Mouse (Mus musculus) MEL (cell line): ENCODE results near the gene Tnip2.

ENCODE experiments used
- BHLHE40 ChIP-seq: IDR thresholded peaks from 2 replicates; pipeline ENCODE4 v1.6.1; 2012; ENCODE audit warnings: low read depth, mild to moderate bottlenecking, inconsistent platforms, low read length, improper control_type of control experiment, borderline replicate concordance
- CHD1 ChIP-seq: IDR thresholded peaks from 2 replicates; pipeline ENCODE4 v1.6.1; 2012; ENCODE audit warnings: low read depth, mild to moderate bottlenecking, inconsistent platforms, low read length, improper control_type of control experiment
- CTCF ChIP-seq, 3 experiments: IDR thresholded peaks in 2 of 3; conservative IDR thresholded peaks in 1 of 3; 2 replicates each; pipeline ENCODE4 v1.5.1; 2011 to 2012; ENCODE audit warnings: low read length in 3 of 3, low read depth in 2 of 3, mild to moderate bottlenecking in 2 of 3, improper control_type of control experiment in 1 of 3, inconsistent platforms in 1 of 3, mixed read lengths in 1 of 3, moderate library complexity in 1 of 3; ENCODE audit not compliant: control insufficient read depth in 1 of 3, insufficient read depth in 1 of 3, poor library complexity in 1 of 3, severe bottlenecking in 1 of 3
- EP300 ChIP-seq, 2 experiments: IDR thresholded peaks; 2 replicates each; pipeline ENCODE4 v1.6.1; 2011; ENCODE audit warnings: improper control_type of control experiment in 2 of 2, low read length in 2 of 2, low read depth in 1 of 2, mild to moderate bottlenecking in 1 of 2
- HCFC1 ChIP-seq: IDR thresholded peaks from 2 replicates; pipeline ENCODE4 v1.6.1; 2012; ENCODE audit warnings: low read depth, mild to moderate bottlenecking, inconsistent platforms, low read length, improper control_type of control experiment, moderate library complexity
- JUND ChIP-seq: IDR thresholded peaks from 2 replicates; pipeline ENCODE4 v1.6.1; 2011; ENCODE audit warnings: low read depth, mild to moderate bottlenecking, improper control_type of control experiment, low read length
- MAFK ChIP-seq: IDR thresholded peaks from 2 replicates; pipeline ENCODE4 v1.6.1; 2011; ENCODE audit warnings: low read depth, mild to moderate bottlenecking, low read length, improper control_type of control experiment, borderline replicate concordance
- MYB ChIP-seq: IDR thresholded peaks from 2 replicates; pipeline ENCODE4 v1.6.1; 2011; ENCODE audit warnings: mild to moderate bottlenecking, low read depth, low read length, improper control_type of control experiment
- MYC ChIP-seq: IDR thresholded peaks from 2 replicates; pipeline ENCODE4 v1.6.1; 2011; ENCODE audit warnings: low read depth, mild to moderate bottlenecking, low read length, improper control_type of control experiment, moderate library complexity
- NELFE ChIP-seq: IDR thresholded peaks from 2 replicates; pipeline ENCODE4 v1.6.1; 2011; ENCODE audit warnings: low read depth, low read length, improper control_type of control experiment
- POLR2A ChIP-seq, 2 experiments: IDR thresholded peaks; 2 replicates each; pipeline ENCODE4 v1.6.1; 2011 to 2012; ENCODE audit warnings: low read length in 2 of 2, mild to moderate bottlenecking in 2 of 2, control low read depth in 1 of 2, improper control_type of control experiment in 1 of 2, low read depth in 1 of 2, moderate library complexity in 1 of 2; ENCODE audit not compliant: control insufficient read depth in 1 of 2, insufficient read depth in 1 of 2, poor library complexity in 1 of 2
- SIN3A ChIP-seq: IDR thresholded peaks from 2 replicates; pipeline ENCODE4 v1.6.1; 2012; ENCODE audit warnings: low read length, improper control_type of control experiment, inconsistent platforms
- UBTF ChIP-seq: IDR thresholded peaks from 2 replicates; pipeline ENCODE4 v1.6.1; 2012; ENCODE audit warnings: low read depth, mild to moderate bottlenecking, inconsistent platforms, low read length, improper control_type of control experiment, moderate library complexity, borderline replicate concordance; ENCODE audit not compliant: insufficient read depth
- USF1 ChIP-seq: IDR thresholded peaks from 2 replicates; pipeline ENCODE4 v1.6.1; 2014; ENCODE audit warnings: low read depth, mild to moderate bottlenecking, inconsistent platforms, low read length, improper control_type of control experiment, moderate library complexity

DNA sequence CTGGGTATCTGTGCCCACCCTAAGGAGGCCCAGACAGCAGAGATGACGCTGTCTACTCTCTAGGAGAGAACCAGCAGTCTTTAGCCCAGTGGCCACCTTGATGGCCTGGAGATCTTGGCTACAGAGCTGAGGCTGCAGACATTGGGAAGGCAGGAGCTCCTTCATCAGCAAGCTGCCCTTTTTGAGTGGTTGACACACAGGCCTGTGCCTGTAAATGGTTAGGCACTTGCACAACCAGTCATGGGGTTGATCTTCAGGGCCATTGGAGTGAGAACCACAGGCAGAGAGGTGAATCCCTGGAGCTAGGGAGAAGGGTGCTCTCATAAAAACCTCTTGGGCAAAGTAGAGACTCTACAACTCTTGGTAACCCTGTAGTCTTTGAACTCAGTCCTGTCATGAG, 28.4 kb upstream of the Tnip2 start:
- TF ChIP-seq EP300 (IDR thresholded peaks at IDR 0.05; ENCODE audit: low read depth in 1 of 2, low read length in 2 of 2) (no peak), POLR2A (IDR thresholded peaks at IDR 0.05; ENCODE audit: control insufficient read depth in 1 of 2, insufficient read depth in 1 of 2, low read depth in 1 of 2, low read length in 2 of 2, poor library complexity in 1 of 2) (no peak), SIN3A (no peak), CTCF (IDR thresholded peaks at IDR 0.05 in 2 of 3, conservative IDR thresholded peaks at IDR 0.05 in 1 of 3; ENCODE audit: control insufficient read depth in 1 of 3, insufficient read depth in 1 of 3, low read depth in 2 of 3, low read length in 3 of 3, poor library complexity in 1 of 3, severe bottlenecking in 1 of 3) (no peak), UBTF (no peak), MYC (no peak), USF1 (no peak), HCFC1 (no peak), NELFE (no peak), MYB (no peak), MAFK (no peak), BHLHE40 (no peak), JUND (no peak), CHD1 (no peak)
